Mouse (Mus musculus) cerebellum, adult 11-12 months (tissue): ENCODE data around the gene Med6.

Experiments used
- DNase-seq: peaks from one replicate; pipeline ENCODE4 v3.0.0; 2022

The Med6 gene

GRCm38 (mm10) chr12:81594902-81595671 lies at the start of gene Med6:
Med6 (minus strand) TSS chr12:81595008.
- peak; percentile 94 for DNase-seq

- DNase-seq = peak; percentile 29
Measured at GRCm38 (mm10) chr12:81642361-81643082, 47.7 kb upstream of the Med6 start.

- no peak for DNase-seq
Measured at GRCm38 (mm10) chr12:81640656-81641055, 45.8 kb upstream of the Med6 start.

- DNase-seq = no peak
Measured at GRCm38 (mm10) chr12:81633246-81633645, 38.4 kb upstream of the Med6 start.

- DNase-seq = peak; percentile 66
Measured at GRCm38 (mm10) chr12:81631661-81632401, 37.0 kb upstream of the Med6 start.

DNA sequence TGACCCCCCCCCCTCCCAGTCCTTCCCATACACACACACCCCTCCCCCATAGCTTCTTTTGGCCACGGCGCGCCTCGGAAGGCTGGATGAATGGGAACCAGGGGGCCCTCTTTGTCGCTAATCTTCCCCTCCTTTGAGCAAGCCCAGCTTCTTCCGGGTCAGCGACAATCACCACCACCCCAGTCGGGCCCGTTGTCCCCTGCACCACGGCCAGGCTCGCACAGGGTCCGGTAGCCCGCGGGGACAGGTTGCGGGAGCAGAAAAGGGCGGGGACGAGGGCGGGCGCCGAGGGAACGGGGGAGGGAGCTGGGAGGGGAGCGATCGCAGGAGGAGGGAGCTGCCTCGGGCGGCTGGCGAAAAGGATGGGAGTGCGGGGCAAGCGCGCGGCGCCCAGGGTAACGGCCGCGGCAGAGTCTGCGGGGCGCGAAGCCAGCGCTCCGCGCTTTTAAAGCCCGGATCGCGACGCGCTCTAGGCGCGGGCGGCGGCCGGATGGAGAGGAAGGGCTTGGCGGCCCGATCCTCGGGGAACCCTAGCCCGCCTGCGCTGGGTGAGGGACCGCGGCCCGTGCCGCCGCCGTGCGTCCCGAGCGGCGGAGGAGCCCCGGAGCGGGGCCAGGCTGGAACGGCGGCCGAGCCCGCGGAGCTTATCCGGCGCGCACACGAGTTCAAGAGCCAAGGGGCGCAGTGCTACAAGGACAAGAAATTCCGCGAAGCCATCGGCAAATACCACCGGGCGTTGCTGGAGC lies 36.3 kb upstream of the Med6 start, which contains the start of gene Ttc9:
Ttc9 (plus strand) TSS at position 335 of the 746 bp plus-strand sequence.
- DNase-seq = peak; percentile 73

- DNase-seq = peak; percentile 83
Measured at GRCm38 (mm10) chr12:81630520-81630914, 35.7 kb upstream of the Med6 start.

DNA sequence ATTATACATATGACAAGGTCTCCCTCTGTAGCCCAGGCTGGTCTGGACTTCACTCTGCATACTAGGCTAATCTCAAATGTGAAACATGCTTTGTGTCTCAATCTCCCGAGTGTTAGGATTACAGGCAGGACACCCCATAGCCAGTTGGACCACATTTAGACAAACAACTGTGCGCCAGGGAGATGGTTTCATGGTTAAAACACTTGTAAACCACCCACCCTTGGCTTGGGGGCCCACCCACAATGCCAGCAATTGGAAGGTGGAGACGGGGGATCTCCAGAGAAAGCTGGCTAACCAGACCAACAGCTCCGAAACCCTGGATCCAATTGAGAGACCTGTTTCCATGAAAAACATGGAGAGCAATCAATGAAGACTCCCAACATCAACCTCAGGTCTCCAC lies 33.3 kb upstream of the Med6 start:
- no peak for DNase-seq

DNA sequence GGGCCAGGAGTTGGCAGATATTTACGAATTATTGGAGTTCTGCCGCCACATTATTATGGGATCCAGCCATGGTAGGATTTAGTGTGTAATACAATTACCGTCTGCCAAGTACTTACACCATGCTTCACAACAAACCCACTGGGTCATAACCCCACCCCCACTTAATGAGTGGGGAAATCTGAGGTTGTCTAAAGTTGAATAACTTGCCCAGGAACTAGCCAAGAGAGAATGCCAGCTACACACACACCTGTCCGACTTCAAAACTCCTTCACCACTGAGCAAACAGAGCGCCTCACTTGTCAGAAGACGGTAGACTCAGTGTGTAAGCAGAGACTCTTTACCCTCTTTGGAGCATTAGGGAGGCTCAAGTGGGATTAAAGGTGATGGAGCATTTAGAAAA lies 32.6 kb upstream of the Med6 start:
- no peak for DNase-seq

- peak; percentile 68 for DNase-seq
Measured at GRCm38 (mm10) chr12:81626226-81626861, 31.5 kb upstream of the Med6 start.

- DNase-seq = no peak
Measured at GRCm38 (mm10) chr12:81623377-81623776, 28.6 kb upstream of the Med6 start.

DNA sequence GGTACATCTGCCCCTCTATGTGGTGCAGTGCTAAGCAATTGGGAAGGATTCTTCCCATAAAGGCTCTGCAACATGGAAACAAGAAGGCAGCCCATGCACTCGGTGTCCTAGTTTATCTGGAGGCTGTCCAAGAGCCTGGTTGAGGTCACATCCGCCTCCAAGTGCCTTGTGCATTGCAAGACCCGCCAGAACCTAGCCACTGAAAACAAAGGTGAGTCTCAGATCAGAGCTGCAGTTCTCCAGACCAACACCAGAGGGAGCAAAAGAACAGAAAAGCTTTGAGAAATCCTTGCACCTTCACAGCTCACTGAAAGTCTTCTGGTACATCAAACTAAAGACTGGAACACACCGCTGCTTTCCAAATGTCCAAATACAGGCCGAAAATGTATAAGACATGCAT lies 24.5 kb upstream of the Med6 start:
- peak; percentile 81 for DNase-seq

- no peak for DNase-seq
Measured at GRCm38 (mm10) chr12:81616980-81617379, 22.2 kb upstream of the Med6 start.

GRCm38 (mm10) chr12:81615807-81616206 lies 21.0 kb upstream of the Med6 start:
- no peak for DNase-seq

- DNase-seq = no peak
Measured at GRCm38 (mm10) chr12:81609445-81609844, 14.6 kb upstream of the Med6 start.

DNA sequence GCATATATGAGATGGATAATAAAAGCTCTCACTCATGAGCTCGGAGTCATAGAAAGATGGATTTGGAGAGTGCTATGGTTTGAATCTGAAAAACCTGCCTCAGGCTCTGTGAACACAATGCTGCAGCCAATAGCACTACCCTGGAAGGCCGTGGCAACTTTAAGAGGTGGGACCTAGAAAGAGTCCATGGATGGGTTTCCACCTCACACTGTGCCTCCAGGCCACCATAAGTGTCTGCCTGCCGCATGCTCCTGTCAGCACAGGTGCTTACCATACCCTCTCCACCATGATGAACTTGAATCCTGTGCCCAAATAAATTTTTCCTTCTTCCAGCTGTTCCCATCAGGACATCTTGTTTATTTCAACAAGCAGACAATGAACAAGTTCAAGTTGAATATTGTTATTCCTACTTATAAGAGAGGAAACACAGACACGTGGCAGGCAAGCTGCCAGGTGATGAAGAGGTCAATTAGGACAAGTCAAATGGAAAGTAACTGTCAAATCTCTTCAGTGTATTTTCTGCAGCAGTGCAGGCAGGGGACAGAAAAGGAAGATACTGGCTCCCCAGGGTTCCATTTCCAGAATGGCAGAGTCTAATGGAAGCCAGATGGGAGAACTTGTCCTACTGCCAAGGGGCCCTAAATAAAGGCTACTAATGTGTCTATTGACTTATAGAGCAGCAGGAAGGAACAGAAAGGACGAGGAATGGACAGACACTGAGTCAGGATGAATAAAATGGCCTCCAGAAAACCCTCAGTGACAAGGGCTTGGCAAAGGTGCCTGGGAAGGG lies 10.4 kb upstream of the Med6 start:
- no peak for DNase-seq

DNA sequence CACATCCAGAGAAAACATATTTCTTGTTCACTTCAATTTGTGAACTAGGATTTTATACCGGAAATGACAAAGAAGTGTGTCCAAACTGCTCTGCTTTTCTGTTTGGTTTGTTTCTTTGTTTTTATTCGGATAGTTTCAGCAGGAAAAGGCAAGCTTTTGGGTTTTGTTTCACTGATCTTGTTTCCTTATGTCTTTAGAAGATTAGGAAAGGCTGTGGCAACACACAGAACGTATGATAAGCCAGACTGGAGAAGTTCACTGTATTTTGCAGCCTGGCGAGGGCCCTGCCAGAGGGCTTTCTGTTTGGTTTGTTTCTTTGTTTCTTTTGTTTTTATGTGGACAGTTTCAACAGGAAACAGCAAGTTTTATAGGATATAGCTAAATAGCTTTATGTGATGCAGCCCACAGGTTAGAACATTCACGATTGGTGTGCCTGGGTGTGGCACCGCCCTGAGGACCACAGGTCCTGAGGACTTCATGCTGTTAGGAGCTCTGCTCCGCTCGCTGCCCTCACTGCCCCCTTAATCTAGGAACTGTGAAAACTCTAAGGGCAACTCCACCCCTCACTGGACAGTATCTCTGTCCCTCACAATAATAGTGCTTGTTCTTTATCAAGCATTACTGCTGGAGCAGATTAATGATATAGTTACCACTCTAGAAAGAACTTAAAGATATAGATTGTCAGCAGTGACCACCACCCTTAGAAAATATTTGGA lies 1.9 kb upstream of the Med6 start:
- DNase-seq = no peak

GRCm38 (mm10) chr12:81568374-81568773 lies 26.4 kb downstream of the Med6 start, which contains the start of gene Adam21:
Adam21 (minus strand) TSS chr12:81568474.
- no peak for DNase-seq

- no peak for DNase-seq
Measured at GRCm38 (mm10) chr12:81567931-81568330, 26.9 kb downstream of the Med6 start.

DNA sequence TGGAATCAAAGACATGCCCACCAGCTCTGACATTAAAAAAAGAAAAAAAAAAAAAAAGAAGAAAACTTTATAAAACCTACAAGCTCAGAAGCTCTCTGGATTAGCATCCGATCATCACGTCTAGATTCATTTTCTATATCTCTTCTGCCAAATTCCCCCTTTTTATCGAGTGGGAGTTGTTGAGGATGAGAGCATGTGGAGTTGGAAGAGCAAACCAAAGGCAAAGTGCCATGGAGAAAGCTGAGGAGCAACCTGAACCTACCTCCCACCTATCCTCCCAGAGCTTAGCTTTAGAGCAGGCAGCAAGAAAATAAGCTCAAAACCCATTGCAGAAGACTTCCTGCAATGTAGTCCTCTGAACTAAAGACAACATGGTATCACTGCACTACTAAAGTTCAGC lies 30.6 kb downstream of the Med6 start:
- no peak for DNase-seq

GRCm38 (mm10) chr12:81549286-81549685 lies 45.5 kb downstream of the Med6 start:
- DNase-seq = no peak
